In genomic region chr9:29865502-29865901, GRCm38 (mm10) we compare ENCODE assay signal across 12 mouse cellular contexts.
DNase-seq lines count a peak whose midpoint lies in the region; ATAC-seq and TF ChIP-seq lines count a peak whose summit lies in the region.
"Had no signal": no experiment of that assay in that cellular context is flagged by ENCODE, and none has a peak within 500 bp of the region (broad histone marks: within the 10 kb centered on the region; RNA-seq: fewer than 3 reads in every experiment).

No protein-coding gene starts in this region.

- no peak overlapping the region for H3K9ac ChIP-seq in hindbrain, postnatal 0 days (replicated peaks; ENCODE audit: low read length)
- H3K9ac ChIP-seq in hindbrain, embryonic 11.5 days (ENCODE audit: low read depth, low read length): no peak overlapping the region
- H3K9ac ChIP-seq in hindbrain, embryonic 16.5 days (ENCODE audit: low read depth, low read length): no peak overlapping the region
- H3K9ac ChIP-seq in neural tube, embryonic 13.5 days: no peak overlapping the region
- H3K9ac ChIP-seq: liver, embryonic 15.5 days had no signal

- no peak overlapping the region for H3K4me3 ChIP-seq in hindbrain, embryonic 10.5 days
- H3K4me3 ChIP-seq in hindbrain, postnatal 0 days (ENCODE audit: low read length): no peak overlapping the region
- H3K4me3 ChIP-seq in hindbrain, embryonic 11.5 days (ENCODE audit: low read depth, low read length): no peak overlapping the region
- no peak overlapping the region for H3K4me3 ChIP-seq in hindbrain, embryonic 16.5 days (ENCODE audit: low read length)
- no peak overlapping the region for H3K4me3 ChIP-seq in neural tube, embryonic 13.5 days
- H3K4me3 ChIP-seq: layer of hippocampus, adult 2 months; liver, embryonic 15.5 days had no signal

- no peak for ATAC-seq in hindbrain, postnatal 0 days
- peak; percentile 64; the same call in 1 of the 2 replicates for ATAC-seq in hindbrain, embryonic 11.5 days (ENCODE audit: low FRiP score)
- peak; percentile 29; the same call in 1 of the 2 replicates for ATAC-seq in hindbrain, embryonic 16.5 days
- 0 out of 2 replicates have a peak, but pooled peaks have one; percentile 44 for ATAC-seq in neural tube, embryonic 13.5 days (ENCODE audit: low read depth)

- no peaks in the 10 kb centered on the region for H3K36me3 ChIP-seq in hindbrain, embryonic 10.5 days
- no peaks in the 10 kb centered on the region for H3K36me3 ChIP-seq in hindbrain, postnatal 0 days (ENCODE audit: insufficient read depth, low read length)
- H3K36me3 ChIP-seq in hindbrain, embryonic 11.5 days (ENCODE audit: control insufficient read depth, insufficient read depth, low read length): no peaks in the 10 kb centered on the region
- no peaks in the 10 kb centered on the region for H3K36me3 ChIP-seq in hindbrain, embryonic 16.5 days (ENCODE audit: control insufficient read depth, insufficient read depth, low read length)
- no peaks in the 10 kb centered on the region for H3K36me3 ChIP-seq in neural tube, embryonic 13.5 days
- H3K36me3 ChIP-seq: liver, embryonic 15.5 days had no signal

- no peaks in the 10 kb centered on the region for H3K9me3 ChIP-seq in hindbrain, embryonic 10.5 days
- H3K9me3 ChIP-seq in hindbrain, postnatal 0 days (ENCODE audit: low read length): no peaks in the 10 kb centered on the region
- H3K9me3 ChIP-seq in hindbrain, embryonic 11.5 days (ENCODE audit: control insufficient read depth, low read length): no peaks in the 10 kb centered on the region
- H3K9me3 ChIP-seq in hindbrain, embryonic 16.5 days (ENCODE audit: control insufficient read depth, low read length): no peaks in the 10 kb centered on the region
- no peaks in the 10 kb centered on the region for H3K9me3 ChIP-seq in neural tube, embryonic 13.5 days
- H3K9me3 ChIP-seq: liver, embryonic 15.5 days had no signal

- peaks cover 59% of the 10 kb centered on the region for H3K4me1 ChIP-seq in hindbrain, embryonic 10.5 days (replicated peaks)
- H3K4me1 ChIP-seq in hindbrain, postnatal 0 days (ENCODE audit: insufficient read depth, low read length): peaks cover 9% of the 10 kb centered on the region; the same call in 1 of the 2 replicates
- peaks cover 11% of the 10 kb centered on the region for H3K4me1 ChIP-seq in hindbrain, embryonic 11.5 days (replicated peaks; ENCODE audit: control insufficient read depth, insufficient read depth, low read length)
- H3K4me1 ChIP-seq in hindbrain, embryonic 16.5 days (ENCODE audit: control insufficient read depth, insufficient read depth, low read depth, low read length): peaks cover 26% of the 10 kb centered on the region
- H3K4me1 ChIP-seq in neural tube, embryonic 13.5 days (replicated peaks): peaks cover 52% of the 10 kb centered on the region
- H3K4me1 ChIP-seq: liver, embryonic 15.5 days had no signal

- WGBS in hindbrain, embryonic 10.5 days: 54% methylated on average over 8 of the region's 8 CpGs
- 44% methylated on average over 8 of the region's 8 CpGs for WGBS in hindbrain, postnatal 0 days
- WGBS in hindbrain, embryonic 11.5 days: 33% methylated on average over 8 of the region's 8 CpGs
- WGBS in hindbrain, embryonic 16.5 days: 37% methylated on average over 8 of the region's 8 CpGs
- 29% methylated on average over 8 of the region's 8 CpGs for WGBS in neural tube, embryonic 13.5 days

- peak overlapping the region; percentile 82 for H3K27ac ChIP-seq in hindbrain, embryonic 10.5 days
- no peak overlapping the region for H3K27ac ChIP-seq in hindbrain, postnatal 0 days
- peak overlapping the region; percentile 68 for H3K27ac ChIP-seq in hindbrain, embryonic 11.5 days (ENCODE audit: low read depth, low read length)
- H3K27ac ChIP-seq in hindbrain, embryonic 16.5 days (ENCODE audit: low read depth, low read length): no peak overlapping the region; the same call in 1 of the 2 replicates
- peak overlapping the region; percentile 35 for H3K27ac ChIP-seq in neural tube, embryonic 13.5 days (replicated peaks)
- H3K27ac ChIP-seq: layer of hippocampus, adult 2 months; liver, embryonic 15.5 days had no signal

- DNase-seq in hindbrain, embryonic 10.5 days (ENCODE audit: low spot score): no peak
- no peak for DNase-seq in hindbrain, postnatal 0 days (ENCODE audit: low spot score)
- DNase-seq in hindbrain, embryonic 11.5 days (ENCODE audit: low spot score): peak; percentile 30
- no peak for DNase-seq in lung, postnatal 25 days (ENCODE audit: low spot score)
- no peak for DNase-seq in cerebellum, postnatal 4 days (ENCODE audit: low spot score in 2 of 2)
- DNase-seq: adrenal gland, postnatal 25 days; kidney, adult 18-20 months; thymus, postnatal 36 days had no signal

- peaks cover 4% of the 10 kb centered on the region; the same call in 1 of the 2 replicates for H3K27me3 ChIP-seq in hindbrain, embryonic 10.5 days (ENCODE audit: insufficient read depth, poor library complexity, severe bottlenecking)
- no peaks in the 10 kb centered on the region for H3K27me3 ChIP-seq in hindbrain, postnatal 0 days (ENCODE audit: insufficient read depth, low read length)
- H3K27me3 ChIP-seq in hindbrain, embryonic 11.5 days (ENCODE audit: control insufficient read depth, insufficient read depth, low read length): no peaks in the 10 kb centered on the region
- no peaks in the 10 kb centered on the region for H3K27me3 ChIP-seq in hindbrain, embryonic 16.5 days (replicated peaks; ENCODE audit: control insufficient read depth, insufficient read depth, low read length)
- H3K27me3 ChIP-seq in neural tube, embryonic 13.5 days: no peaks in the 10 kb centered on the region
- H3K27me3 ChIP-seq: liver, embryonic 15.5 days had no signal

- TF ChIP-seq CTCF in hindbrain, postnatal 0 days (IDR thresholded peaks at IDR 0.05; ENCODE audit: low read depth): no peak

- no peak overlapping the region for H3K4me2 ChIP-seq in hindbrain, postnatal 0 days (ENCODE audit: low read depth, low read length)
- H3K4me2 ChIP-seq in hindbrain, embryonic 11.5 days (replicated peaks; ENCODE audit: low read depth, low read length): no peak overlapping the region
- no peak overlapping the region for H3K4me2 ChIP-seq in hindbrain, embryonic 16.5 days (ENCODE audit: low read length)
- H3K4me2 ChIP-seq in neural tube, embryonic 13.5 days: no peak overlapping the region
- H3K4me2 ChIP-seq: liver, embryonic 15.5 days had no signal

Comparison
In these comparisons a context has a peak if more than half of its experiments do, and no peak if none do; other contexts are left out.
1. H3K27ac ChIP-seq: peak in hindbrain, embryonic 10.5 days (single experiment), hindbrain, embryonic 11.5 days (single experiment) and neural tube, embryonic 13.5 days (single experiment); none in hindbrain, postnatal 0 days (single experiment) and hindbrain, embryonic 16.5 days (single experiment).